ENCODE assay signal across 8 mouse cellular contexts in genomic region chr11:116434967-116435752, GRCm38 (mm10). TPM values are rescaled to one million over a fixed set of nuclear protein-coding genes. Genes with fewer than 3 reads are reported as not detected.
DNase-seq lines count a peak whose midpoint lies in the region; ATAC-seq and TF ChIP-seq lines count a peak whose summit lies in the region.

No protein-coding gene starts in this region.

- peak overlapping the region; percentile 87 for H3K4me2 ChIP-seq in hindbrain, embryonic 16.5 days (ENCODE audit: low read length)
- H3K4me2 ChIP-seq in liver, embryonic 13.5 days, result peak overlapping the region; percentile 76

- peak overlapping the region; percentile 93 for H3K9ac ChIP-seq in hindbrain, embryonic 16.5 days (ENCODE audit: low read depth, low read length)
- peak overlapping the region; percentile 95 for H3K9ac ChIP-seq in liver, embryonic 13.5 days

- H3K27ac ChIP-seq in gastrocnemius, adult 2 months, result peak overlapping the region; percentile 95
- H3K27ac ChIP-seq in hindbrain, embryonic 16.5 days (ENCODE audit: low read depth, low read length), result peak overlapping the region; percentile 89
- H3K27ac ChIP-seq in liver, embryonic 13.5 days, result peak overlapping the region; percentile 94

- no peaks in the 10 kb centered on the region; the same call in 1 of the 2 replicates for H3K36me3 ChIP-seq in hindbrain, embryonic 16.5 days (ENCODE audit: control insufficient read depth, insufficient read depth, low read length)
- H3K36me3 ChIP-seq in liver, embryonic 13.5 days, result peaks cover 42% of the 10 kb centered on the region

- WGBS in hindbrain, embryonic 16.5 days, result 51% methylated on average over 12 of the region's 12 CpGs
- 36% methylated on average over 12 of the region's 12 CpGs for WGBS in liver, embryonic 13.5 days (ENCODE audit: insufficient replicate concordance)

- intact Hi-C loops in gastrocnemius, adult 2 months (cut with DNase I), result loop anchor here (5.0 kb wide), 2 partner anchors 38 to 48 kb away; no protein-coding TSS in a partner anchor

- no peak for DNase-seq in gastrocnemius, adult 2 months
- DNase-seq in gastrocnemius, adult 8-10 months (ENCODE audit: low spot score in 2 of 2), result no peak
- peak; percentile 21 for DNase-seq in T-cell, adult 2 months (ENCODE audit: low spot score)
- no peak for DNase-seq in liver, embryonic 13.5 days
- no peak for DNase-seq in layer of hippocampus, postnatal 10 days (ENCODE audit: low spot score in 2 of 2)
- DNase-seq in gastrocnemius, postnatal 4 days (ENCODE audit: low spot score in 2 of 2), result no peak
- no peak for DNase-seq in adrenal gland, postnatal 4 days (ENCODE audit: low spot score in 2 of 2)

- no peak for ATAC-seq in hindbrain, embryonic 16.5 days
- ATAC-seq in liver, embryonic 13.5 days (ENCODE audit: low read depth), result no peak

- H3K4me3 ChIP-seq in gastrocnemius, adult 2 months, result peak overlapping the region; percentile 70
- peak overlapping the region; percentile 84 for H3K4me3 ChIP-seq in hindbrain, embryonic 16.5 days (ENCODE audit: low read length)
- H3K4me3 ChIP-seq in liver, embryonic 13.5 days (replicated peaks), result peak overlapping the region; percentile 89

- TF ChIP-seq CTCF in gastrocnemius, adult 2 months (IDR thresholded peaks at IDR 0.05), result no peak

- H3K4me1 ChIP-seq in hindbrain, embryonic 16.5 days (ENCODE audit: control insufficient read depth, insufficient read depth, low read depth, low read length), result peaks cover 22% of the 10 kb centered on the region
- H3K4me1 ChIP-seq in liver, embryonic 13.5 days (replicated peaks), result peaks cover 72% of the 10 kb centered on the region

- H3K9me3 ChIP-seq in hindbrain, embryonic 16.5 days (ENCODE audit: control insufficient read depth, low read length), result no peaks in the 10 kb centered on the region
- no peaks in the 10 kb centered on the region for H3K9me3 ChIP-seq in liver, embryonic 13.5 days (replicated peaks)

- no peaks in the 10 kb centered on the region for H3K27me3 ChIP-seq in hindbrain, embryonic 16.5 days (replicated peaks; ENCODE audit: control insufficient read depth, insufficient read depth, low read length)
- no peaks in the 10 kb centered on the region for H3K27me3 ChIP-seq in liver, embryonic 13.5 days

RNA-seq across cellular contexts. Expression of gene Ubald2, which starts 1.3 kb away (rescaled TPM):
- 10 to 100 TPM; 38.7 to 50.9 TPM for total RNA-seq in gastrocnemius, adult 2 months (2021)
- 10 to 100 TPM; 35.1 to 63.5 (median 47.7) TPM for total RNA-seq in gastrocnemius, adult 8-10 months (2022)
- 28.3 and 35.1 TPM in 2 replicates for polyA plus RNA-seq in hindbrain, embryonic 16.5 days (2015; fragmentation: Nextera tagmentation; extraction: Ambion mirVana)
- 28.2 and 33.0 TPM in 2 replicates for polyA plus RNA-seq in liver, embryonic 13.5 days (2015; fragmentation: Nextera tagmentation; extraction: Ambion mirVana)
- 10 to 100 TPM; 35.7 to 46.1 TPM for total RNA-seq in layer of hippocampus, postnatal 10 days (2021)
- total RNA-seq in gastrocnemius, postnatal 4 days (2021), result 10 to 100 TPM; 44.6 to 45.1 TPM
- total RNA-seq in adrenal gland, postnatal 4 days (2021), result 10 to 100 TPM; 62.1 to 63.9 TPM

RNA-seq across cellular contexts. Expression of gene Rnf157, which starts 22.3 kb away (rescaled TPM):
- 10 to 100 TPM; 24.3 to 32.0 TPM for total RNA-seq in gastrocnemius, adult 2 months (2021)
- total RNA-seq in gastrocnemius, adult 8-10 months (2022), result 10 to 100 TPM; 23.0 to 29.5 (median 24.2) TPM
- polyA plus RNA-seq in hindbrain, embryonic 16.5 days (2015; fragmentation: Nextera tagmentation; extraction: Ambion mirVana), result 27.8 and 28.5 TPM in 2 replicates
- 1.1 and 1.4 TPM in 2 replicates for polyA plus RNA-seq in liver, embryonic 13.5 days (2015; fragmentation: Nextera tagmentation; extraction: Ambion mirVana)
- 100 to 1,000 TPM; 184 to 186 TPM for total RNA-seq in layer of hippocampus, postnatal 10 days (2021)
- 10 to 100 TPM; 32.8 to 37.3 TPM for total RNA-seq in gastrocnemius, postnatal 4 days (2021)
- total RNA-seq in adrenal gland, postnatal 4 days (2021), result 10 to 100 TPM; 20.0 to 22.0 TPM

RNA-seq across cellular contexts. Expression of gene Qrich2, which starts 30.9 kb away (rescaled TPM):
- total RNA-seq in gastrocnemius, adult 2 months (2021), result under 1 TPM in 1 of 2 experiments, not detected in 1; 0.06 TPM
- not detected for total RNA-seq in gastrocnemius, adult 8-10 months (2022)
- 0.38 and 0.40 TPM in 2 replicates for polyA plus RNA-seq in hindbrain, embryonic 16.5 days (2015; fragmentation: Nextera tagmentation; extraction: Ambion mirVana)
- not detected in 2 replicates for polyA plus RNA-seq in liver, embryonic 13.5 days (2015; fragmentation: Nextera tagmentation; extraction: Ambion mirVana)
- total RNA-seq in layer of hippocampus, postnatal 10 days (2021), result under 1 TPM in 1 of 2 experiments, not detected in 1; 0.18 TPM
- total RNA-seq in gastrocnemius, postnatal 4 days (2021), result under 1 TPM; 0.02 to 0.10 TPM
- under 1 TPM in 1 of 2 experiments, not detected in 1; 0.14 TPM for total RNA-seq in adrenal gland, postnatal 4 days (2021)

RNA-seq across cellular contexts. Expression of gene Prpsap1, which starts 58.8 kb away (rescaled TPM):
- total RNA-seq in gastrocnemius, adult 2 months (2021), result 10 to 100 TPM; 14.2 to 15.1 TPM
- total RNA-seq in gastrocnemius, adult 8-10 months (2022), result 10 to 100 TPM; 10.4 to 12.7 (median 11.5) TPM
- 181 and 190 TPM in 2 replicates for polyA plus RNA-seq in hindbrain, embryonic 16.5 days (2015; fragmentation: Nextera tagmentation; extraction: Ambion mirVana)
- polyA plus RNA-seq in liver, embryonic 13.5 days (2015; fragmentation: Nextera tagmentation; extraction: Ambion mirVana), result 59.3 and 62.7 TPM in 2 replicates
- total RNA-seq in layer of hippocampus, postnatal 10 days (2021), result 10 to 100 TPM; 89.8 to 90.7 TPM
- total RNA-seq in gastrocnemius, postnatal 4 days (2021), result 10 to 100 TPM; 43.3 to 49.6 TPM
- total RNA-seq in adrenal gland, postnatal 4 days (2021), result 100 to 1,000 TPM in 1 of 2 experiments, 10 to 100 TPM in 1; 95.7 to 103 TPM

Comparison
In these comparisons a context has a peak if more than half of its experiments do, and no peak if none do; other contexts are left out.
1. RNA of gene Rnf157, which starts 22.3 kb away (total RNA-seq): 184 to 186 TPM in layer of hippocampus, postnatal 10 days; 32.8 to 37.3 TPM in gastrocnemius, postnatal 4 days, 24.3 to 32.0 TPM in gastrocnemius, adult 2 months, 23.0 to 29.5 TPM in gastrocnemius, adult 8-10 months and 20.0 to 22.0 TPM in adrenal gland, postnatal 4 days; every median in the first group is over 4 times any median in the second.
2. Peak in every context shown above with its lines, with median percentiles within 50 percentile points of each other: H3K27ac ChIP-seq and H3K4me3 ChIP-seq.